Mouse (Mus musculus) cerebellum, postnatal 10 days (tissue): ENCODE data around the gene Plxdc2.
"Not testable (repeated sequence)": the region's sequence is repeated elsewhere in the genome, so short reads cannot be mapped to it uniquely, and the experiment has no call there.

Source experiments
- DNase-seq, 2 experiments: peaks; one replicate each; pipeline ENCODE4 v3.0.0; 2021; ENCODE audit warnings: mixed read lengths in 2 of 2

Gene Plxdc2

GRCm38 (mm10) chr2:16759766-16760165 lies 403.7 kb downstream of the Plxdc2 start:
- no peak for DNase-seq

DNA sequence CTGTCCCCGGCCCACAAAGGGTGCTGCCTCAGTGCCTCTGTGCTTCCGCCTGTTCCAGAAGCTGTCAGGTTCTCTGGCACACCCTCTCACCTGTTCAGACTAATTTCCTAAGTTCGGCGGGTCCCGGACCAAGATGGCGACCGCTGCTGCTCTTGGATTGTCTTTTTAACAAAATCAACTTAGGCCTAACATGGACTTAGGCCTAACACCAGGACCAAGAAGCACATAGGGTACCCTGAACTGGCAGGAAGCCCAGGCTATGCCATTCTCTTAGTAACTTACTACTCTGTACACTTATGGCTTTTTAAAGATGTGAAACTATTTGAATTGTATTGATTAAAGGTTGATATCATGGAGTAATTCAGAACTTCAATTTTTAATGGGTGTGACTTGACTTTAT lies 413.0 kb downstream of the Plxdc2 start:
- DNase-seq: not testable (repeated sequence)

- DNase-seq: peak; percentile 33 to 39
These were observed 417.5 kb downstream of the Plxdc2 start for GRCm38 (mm10) chr2:16773398-16774113.

- no peak for DNase-seq
These were observed 418.0 kb downstream of the Plxdc2 start for GRCm38 (mm10) chr2:16774114-16774433.

DNA sequence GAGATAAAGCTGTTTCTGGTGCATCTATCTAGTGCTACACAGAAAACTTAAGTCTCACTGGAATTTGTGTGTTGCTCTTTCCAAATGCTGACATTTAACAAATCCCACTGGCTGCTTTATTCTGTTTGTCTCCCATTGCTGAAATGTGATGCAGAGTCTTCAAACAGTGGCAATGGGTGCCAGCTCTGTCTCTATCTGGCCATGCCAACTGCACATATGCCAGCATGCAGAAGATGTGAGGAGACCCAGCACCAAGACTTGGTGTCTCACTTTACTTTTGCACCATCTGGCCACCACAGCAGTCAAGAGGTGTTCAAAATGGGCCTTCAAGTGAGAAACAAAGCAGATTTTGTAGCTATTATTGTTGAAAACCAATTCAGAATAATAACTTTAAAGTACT lies 439.2 kb downstream of the Plxdc2 start:
- DNase-seq: peak; percentile 38 to 58
